Mouse (Mus musculus): ENCODE measurements around the gene Aph1a. TPM values are rescaled to one million over a fixed set of nuclear protein-coding genes. Genes with fewer than 3 reads are reported as not detected.

Aph1a gene
- total RNA-seq, 1 experiment = 70.9 TPM

GRCm38 (mm10) chr3:95932566-95932965, 38.8 kb downstream of the Aph1a start:
- Histone ChIP-seq H3K36me3 (ENCODE audit: control insufficient read depth, insufficient read depth, low read length, poor library complexity, severe bottlenecking) (peaks cover 23% of the 10 kb centered on the region), H3K4me3 (ENCODE audit: insufficient read depth in 1 of 2, low read depth in 1 of 2, low read length in 2 of 2, poor library complexity in 1 of 2, severe bottlenecking in 1 of 2) (no peak overlapping the region), H3K9ac (ENCODE audit: insufficient read depth, low read depth, low read length, poor library complexity, severe bottlenecking) (0 out of 2 replicates have a peak overlapping the region, but pooled peaks have one; percentile 7), H3K4me1 (ENCODE audit: control insufficient read depth in 2 of 2, insufficient read depth in 2 of 2, low read length in 2 of 2, poor library complexity in 1 of 2) (peaks cover 1 to 5% of the 10 kb centered on the region in 2 experiments; a peak in 2 of 4 replicates), H3K27ac (ENCODE audit: insufficient read depth, low read depth, low read length, poor library complexity, severe bottlenecking) (no peak overlapping the region), H3K9me3 (ENCODE audit: control insufficient read depth, insufficient read depth, low read depth, low read length) (no peaks in the 10 kb centered on the region)
- TF ChIP-seq CHD2 (IDR thresholded peaks at IDR 0.05; ENCODE audit: low read depth, low read length) (no peak), HCFC1 (IDR thresholded peaks at IDR 0.05; ENCODE audit: borderline replicate concordance, insufficient read depth, low read length) (no peak), ZC3H11A (IDR thresholded peaks at IDR 0.05; ENCODE audit: borderline replicate concordance, low read depth, low read length) (no peak), MAFK (IDR thresholded peaks at IDR 0.05; ENCODE audit: insufficient read depth, low read depth, low read length) (no peak), ZNF384 (IDR thresholded peaks at IDR 0.05; ENCODE audit: low read depth, low read length) (no peak)
- no peak for DNase-seq (ENCODE audit: low read depth, low spot score)
- in situ Hi-C loops (cut with MboI; ENCODE audit: low sequenced_read_pairs in 2 of 2, unreplicated experiment in 2 of 2) = no loop called here

GRCm38 (mm10) chr3:95933111-95933750, 39.5 kb downstream of the Aph1a start:
- in situ Hi-C loops (cut with MboI; ENCODE audit: low sequenced_read_pairs in 2 of 2, unreplicated experiment in 2 of 2) = no loop called here
- Histone ChIP-seq H3K27ac (ENCODE audit: insufficient read depth, low read depth, low read length, poor library complexity, severe bottlenecking) (no peak overlapping the region), H3K9me3 (ENCODE audit: control insufficient read depth, insufficient read depth, low read depth, low read length) (no peaks in the 10 kb centered on the region), H3K4me3 (ENCODE audit: insufficient read depth in 1 of 2, low read depth in 1 of 2, low read length in 2 of 2, poor library complexity in 1 of 2, severe bottlenecking in 1 of 2) (no peak overlapping the region), H3K9ac (ENCODE audit: insufficient read depth, low read depth, low read length, poor library complexity, severe bottlenecking) (no peak overlapping the region), H3K36me3 (ENCODE audit: control insufficient read depth, insufficient read depth, low read length, poor library complexity, severe bottlenecking) (peaks cover 30% of the 10 kb centered on the region), H3K4me1 (ENCODE audit: control insufficient read depth in 2 of 2, insufficient read depth in 2 of 2, low read length in 2 of 2, poor library complexity in 1 of 2) (peaks cover 1 to 5% of the 10 kb centered on the region in 2 experiments; a peak in 2 of 4 replicates)
- DNase-seq (ENCODE audit: low read depth, low spot score) = no peak
- no peak for TF ChIP-seq ZC3H11A (IDR thresholded peaks at IDR 0.05; ENCODE audit: borderline replicate concordance, low read depth, low read length)
- TF ChIP-seq CHD2 (IDR thresholded peaks at IDR 0.05; ENCODE audit: low read depth, low read length) = no peak
- no peak for TF ChIP-seq HCFC1 (IDR thresholded peaks at IDR 0.05; ENCODE audit: borderline replicate concordance, insufficient read depth, low read length)
- no peak for TF ChIP-seq ZNF384 (IDR thresholded peaks at IDR 0.05; ENCODE audit: low read depth, low read length)
- TF ChIP-seq MAFK (IDR thresholded peaks at IDR 0.05; ENCODE audit: insufficient read depth, low read depth, low read length) = no peak

DNA sequence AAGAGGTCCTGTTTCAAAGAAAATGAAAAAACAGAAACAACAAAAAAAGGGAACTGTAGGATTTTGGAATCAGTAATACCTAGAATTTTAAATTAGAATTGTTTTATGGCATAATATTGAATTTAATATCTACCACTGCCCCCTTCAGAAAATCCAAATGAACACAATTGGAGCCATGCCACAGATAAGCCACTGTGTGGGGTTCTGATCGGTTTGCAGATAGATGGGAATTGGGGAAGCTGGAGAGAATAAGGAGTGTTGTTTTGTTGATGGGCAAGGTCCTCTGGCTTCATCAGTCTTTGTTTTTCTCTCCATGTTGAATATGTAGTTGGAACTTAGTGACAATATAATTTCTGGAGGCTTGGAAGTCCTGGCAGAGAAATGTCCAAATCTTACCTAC, 40.7 kb downstream of the Aph1a start:
- H3K36me3 ChIP-seq (ENCODE audit: control insufficient read depth, insufficient read depth, low read length, poor library complexity, severe bottlenecking) = peaks cover 35% of the 10 kb centered on the region
- H3K9me3 ChIP-seq (ENCODE audit: control insufficient read depth, insufficient read depth, low read depth, low read length) = no peaks in the 10 kb centered on the region

GRCm38 (mm10) chr3:95938217-95938616, 44.4 kb downstream of the Aph1a start:
- TF ChIP-seq HCFC1 (IDR thresholded peaks at IDR 0.05; ENCODE audit: borderline replicate concordance, insufficient read depth, low read length) (no peak), ZC3H11A (IDR thresholded peaks at IDR 0.05; ENCODE audit: borderline replicate concordance, low read depth, low read length) (no peak), MAFK (IDR thresholded peaks at IDR 0.05; ENCODE audit: insufficient read depth, low read depth, low read length) (no peak), ZNF384 (IDR thresholded peaks at IDR 0.05; ENCODE audit: low read depth, low read length) (no peak), CHD2 (IDR thresholded peaks at IDR 0.05; ENCODE audit: low read depth, low read length) (no peak)
- in situ Hi-C loops (cut with MboI; ENCODE audit: low sequenced_read_pairs in 2 of 2, unreplicated experiment in 2 of 2) = no loop called here
- H3K4me1 ChIP-seq (ENCODE audit: control insufficient read depth in 2 of 2, insufficient read depth in 2 of 2, low read length in 2 of 2, poor library complexity in 1 of 2) = peaks cover 2 to 11% of the 10 kb centered on the region in 2 experiments; a peak in 3 of 4 replicates
- no peak overlapping the region for H3K9ac ChIP-seq (ENCODE audit: insufficient read depth, low read depth, low read length, poor library complexity, severe bottlenecking)
- no peaks in the 10 kb centered on the region for H3K9me3 ChIP-seq (ENCODE audit: control insufficient read depth, insufficient read depth, low read depth, low read length)
- no peak for DNase-seq (ENCODE audit: low read depth, low spot score)
- H3K4me3 ChIP-seq (ENCODE audit: insufficient read depth in 1 of 2, low read depth in 1 of 2, low read length in 2 of 2, poor library complexity in 1 of 2, severe bottlenecking in 1 of 2) = no peak overlapping the region
- no peak overlapping the region for H3K27ac ChIP-seq (ENCODE audit: insufficient read depth, low read depth, low read length, poor library complexity, severe bottlenecking)
- peaks cover 55% of the 10 kb centered on the region for H3K36me3 ChIP-seq (ENCODE audit: control insufficient read depth, insufficient read depth, low read length, poor library complexity, severe bottlenecking)

More for the DNA sequence above, 40.7 kb downstream of the Aph1a start:
- DNase-seq (ENCODE audit: low read depth, low spot score) = no peak
- Histone ChIP-seq H3K27ac (ENCODE audit: insufficient read depth, low read depth, low read length, poor library complexity, severe bottlenecking) (no peak overlapping the region), H3K9ac (ENCODE audit: insufficient read depth, low read depth, low read length, poor library complexity, severe bottlenecking) (no peak overlapping the region), H3K4me3 (ENCODE audit: insufficient read depth in 1 of 2, low read depth in 1 of 2, low read length in 2 of 2, poor library complexity in 1 of 2, severe bottlenecking in 1 of 2) (no peak overlapping the region), H3K4me1 (ENCODE audit: control insufficient read depth in 2 of 2, insufficient read depth in 2 of 2, low read length in 2 of 2, poor library complexity in 1 of 2) (peaks cover 1 to 5% of the 10 kb centered on the region in 2 experiments; a peak in 2 of 4 replicates)
- TF ChIP-seq CHD2 (IDR thresholded peaks at IDR 0.05; ENCODE audit: low read depth, low read length) = no peak
- TF ChIP-seq ZNF384 (IDR thresholded peaks at IDR 0.05; ENCODE audit: low read depth, low read length) = no peak
- no peak for TF ChIP-seq MAFK (IDR thresholded peaks at IDR 0.05; ENCODE audit: insufficient read depth, low read depth, low read length)
- TF ChIP-seq ZC3H11A (IDR thresholded peaks at IDR 0.05; ENCODE audit: borderline replicate concordance, low read depth, low read length) = no peak
- no peak for TF ChIP-seq HCFC1 (IDR thresholded peaks at IDR 0.05; ENCODE audit: borderline replicate concordance, insufficient read depth, low read length)
- in situ Hi-C loops (cut with MboI; ENCODE audit: low sequenced_read_pairs in 2 of 2, unreplicated experiment in 2 of 2) = no loop called here

Measured in ES-E14 (cell line).